Mouse (Mus musculus) kidney, embryonic 14.5 days (tissue): Measurements from ENCODE around the gene Slc39a5. TPM values are rescaled to one million over a fixed set of nuclear protein-coding genes. Genes with fewer than 3 reads are reported as not detected.

ENCODE experiments used
- ATAC-seq: fragments of 200-750 bp; cut with Nextera tagmentation; 2 replicates; pipeline ENCODE4 v1.8.0; 2017; ENCODE audit warnings: moderate number of reproducible peaks, mild to moderate bottlenecking, moderate TSS enrichment, moderate library complexity; ENCODE audit not compliant: low FRiP score, low TSS enrichment
- H3K27ac ChIP-seq: fragments of 300-500 bp; sonication (generic); 2 replicates; pipeline ENCODE4 v1.5.1; 2014; ENCODE audit warnings: low read depth, mild to moderate bottlenecking, low read length, moderate library complexity, mixed read lengths
- H3K27me3 ChIP-seq: fragments of 300-500 bp; sonication (generic); 2 replicates; pipeline ENCODE4 v1.6.1; 2014; ENCODE audit warnings: mild to moderate bottlenecking, low read length; ENCODE audit not compliant: control insufficient read depth, insufficient read depth
- H3K36me3 ChIP-seq: fragments of 300-500 bp; sonication (generic); 2 replicates; pipeline ENCODE4 v1.6.1; 2014; ENCODE audit warnings: low read length, mixed read lengths; ENCODE audit not compliant: control insufficient read depth, insufficient read depth
- H3K4me1 ChIP-seq: fragments of 300-500 bp; sonication (generic); 2 replicates; pipeline ENCODE4 v1.6.1; 2014; ENCODE audit warnings: low read length, mixed read lengths; ENCODE audit not compliant: control insufficient read depth, insufficient read depth
- H3K4me2 ChIP-seq: fragments of 300-500 bp; sonication (generic); replicated peaks from 2 replicates; pipeline ENCODE4 v1.6.1; 2014; ENCODE audit warnings: low read depth, mild to moderate bottlenecking, low read length
- H3K4me3 ChIP-seq: fragments of 300-500 bp; sonication (generic); 2 replicates; pipeline ENCODE4 v1.5.1; 2014; ENCODE audit warnings: mild to moderate bottlenecking, low read length
- H3K9ac ChIP-seq: fragments of 300-500 bp; sonication (generic); 2 replicates; pipeline ENCODE4 v1.6.1; 2014; ENCODE audit warnings: low read depth, mild to moderate bottlenecking, low read length, moderate library complexity
- H3K9me3 ChIP-seq: fragments of 300-500 bp; sonication (generic); 2 replicates; pipeline ENCODE4 v1.6.1; 2016; ENCODE audit warnings: low read length; ENCODE audit not compliant: control insufficient read depth
- WGBS: fragments of 180-500 bp; shearing (Covaris S2); extraction: QIAGEN DNeasy Blood & Tissue Kit; methylation state at CpG from one replicate; pipeline ENCODE4 v1.1.7; 2014; 5-methylcytosine and 5-hydroxymethylcytosine counted together
- polyA plus RNA-seq: library from polyadenylated mRNA; unstranded; fragments of >200 nt; fragmentation: Nextera tagmentation; extraction: Ambion mirVana; gene quantifications from 2 replicates; pipeline ENCODE4 v1.2.1, GENCODE M21; 2014

The Slc39a5 gene
- polyA plus RNA-seq, 1 experiment from 2014 or later = 22.6 TPM

GRCm38 (mm10) chr10:128435873-128436272 lies 34.8 kb upstream of the Slc39a5 start:
- Histone ChIP-seq H3K4me3 (no peak overlapping the region), H3K9me3 (no peaks in the 10 kb centered on the region), H3K27ac (peak overlapping the region; percentile 48; the same call in 1 of the 2 replicates), H3K4me1 (peaks cover 25% of the 10 kb centered on the region), H3K36me3 (peaks cover 64% of the 10 kb centered on the region), H3K4me2 (no peak overlapping the region), H3K9ac (no peak overlapping the region), H3K27me3 (no peaks in the 10 kb centered on the region)
- 61% methylated on average over 5 of the region's 5 CpGs for WGBS
- no peak for ATAC-seq

GRCm38 (mm10) chr10:128435186-128435823 lies 34.3 kb upstream of the Slc39a5 start:
- ATAC-seq = peak; percentile 84
- H3K4me1 ChIP-seq = peaks cover 25% of the 10 kb centered on the region

GRCm38 (mm10) chr10:128434681-128435080 lies 33.7 kb upstream of the Slc39a5 start:
- Histone ChIP-seq H3K4me2 (no peak overlapping the region), H3K9me3 (no peaks in the 10 kb centered on the region), H3K4me3 (no peak overlapping the region), H3K4me1 (peaks cover 22% of the 10 kb centered on the region), H3K36me3 (peaks cover 61% of the 10 kb centered on the region), H3K27me3 (no peaks in the 10 kb centered on the region), H3K9ac (no peak overlapping the region), H3K27ac (peak overlapping the region; percentile 48; the same call in 1 of the 2 replicates)
- 69% methylated on average over 10 of the region's 10 CpGs for WGBS
- ATAC-seq = 0 out of 2 replicates have a peak, but pooled peaks have one; percentile 6

More at GRCm38 (mm10) chr10:128435186-128435823, 34.3 kb upstream of the Slc39a5 start:
- H3K9ac ChIP-seq = no peak overlapping the region
- no peaks in the 10 kb centered on the region for H3K9me3 ChIP-seq
- H3K4me3 ChIP-seq = no peak overlapping the region
- 45% methylated on average over 17 of the region's 17 CpGs for WGBS
- peak overlapping the region; percentile 48; the same call in 1 of the 2 replicates for H3K27ac ChIP-seq
- peaks cover 62% of the 10 kb centered on the region for H3K36me3 ChIP-seq
- no peaks in the 10 kb centered on the region for H3K27me3 ChIP-seq
- H3K4me2 ChIP-seq = no peak overlapping the region

- H3K9ac ChIP-seq = no peak overlapping the region
- no peak for ATAC-seq
- no peaks in the 10 kb centered on the region for H3K9me3 ChIP-seq
- H3K27ac ChIP-seq = no peak overlapping the region
- no peak overlapping the region for H3K4me3 ChIP-seq
- H3K4me1 ChIP-seq = peaks cover 15% of the 10 kb centered on the region
- H3K27me3 ChIP-seq = no peaks in the 10 kb centered on the region
- H3K4me2 ChIP-seq = no peak overlapping the region
- peaks cover 63% of the 10 kb centered on the region for H3K36me3 ChIP-seq
- 71% methylated on average over 2 of the region's 2 CpGs for WGBS
Measured at GRCm38 (mm10) chr10:128433417-128433816, 32.4 kb upstream of the Slc39a5 start.

GRCm38 (mm10) chr10:128429454-128429853 lies 28.4 kb upstream of the Slc39a5 start:
- WGBS = 86% methylated on average over 4 of the region's 4 CpGs
- H3K27me3 ChIP-seq = no peaks in the 10 kb centered on the region
- H3K4me2 ChIP-seq = no peak overlapping the region
- H3K27ac ChIP-seq = no peak overlapping the region
- no peak overlapping the region for H3K9ac ChIP-seq
- H3K4me1 ChIP-seq = peaks cover 6% of the 10 kb centered on the region
- no peaks in the 10 kb centered on the region for H3K9me3 ChIP-seq
- ATAC-seq = no peak
- no peak overlapping the region for H3K4me3 ChIP-seq
- peaks cover 40% of the 10 kb centered on the region for H3K36me3 ChIP-seq

GRCm38 (mm10) chr10:128429052-128429451 lies 28.0 kb upstream of the Slc39a5 start:
- no peak overlapping the region for H3K4me3 ChIP-seq
- no peaks in the 10 kb centered on the region for H3K27me3 ChIP-seq
- no peaks in the 10 kb centered on the region for H3K9me3 ChIP-seq
- WGBS = 80% methylated on average over 5 of the region's 5 CpGs
- peaks cover 43% of the 10 kb centered on the region for H3K36me3 ChIP-seq
- H3K9ac ChIP-seq = no peak overlapping the region
- H3K4me2 ChIP-seq = no peak overlapping the region
- H3K4me1 ChIP-seq = 0 out of 2 replicates have a peak, but pooled peaks cover 3% of the 10 kb centered on the region
- H3K27ac ChIP-seq = no peak overlapping the region
- ATAC-seq = no peak

GRCm38 (mm10) chr10:128425260-128425659 lies 24.2 kb upstream of the Slc39a5 start:
- H3K36me3 ChIP-seq = peaks cover 65% of the 10 kb centered on the region

GRCm38 (mm10) chr10:128424604-128425003 lies 23.6 kb upstream of the Slc39a5 start:
- no peak overlapping the region for H3K9ac ChIP-seq
- H3K4me2 ChIP-seq = no peak overlapping the region
- H3K27ac ChIP-seq = peak overlapping the region; percentile 65; the same call in 1 of the 2 replicates
- no peak overlapping the region for H3K4me3 ChIP-seq
- ATAC-seq = peak; percentile 87
- 9% methylated on average over 7 of the region's 7 CpGs for WGBS
- no peaks in the 10 kb centered on the region for H3K4me1 ChIP-seq
- H3K27me3 ChIP-seq = no peaks in the 10 kb centered on the region
- H3K9me3 ChIP-seq = no peaks in the 10 kb centered on the region
- peaks cover 66% of the 10 kb centered on the region for H3K36me3 ChIP-seq

More at GRCm38 (mm10) chr10:128425260-128425659, 24.2 kb upstream of the Slc39a5 start:
- WGBS = 67% methylated on average over 3 of the region's 3 CpGs
- Histone ChIP-seq H3K27me3 (no peaks in the 10 kb centered on the region), H3K9ac (no peak overlapping the region), H3K4me1 (no peaks in the 10 kb centered on the region), H3K4me2 (no peak overlapping the region), H3K27ac (peak overlapping the region; percentile 65; the same call in 1 of the 2 replicates), H3K9me3 (no peaks in the 10 kb centered on the region), H3K4me3 (no peak overlapping the region)
- ATAC-seq = no peak

- no peaks in the 10 kb centered on the region for H3K4me1 ChIP-seq
- 74% methylated on average over 5 of the region's 5 CpGs for WGBS
- H3K4me2 ChIP-seq = no peak overlapping the region
- H3K36me3 ChIP-seq = peaks cover 69% of the 10 kb centered on the region
- no peak for ATAC-seq
- no peak overlapping the region for H3K9ac ChIP-seq
- no peaks in the 10 kb centered on the region for H3K9me3 ChIP-seq
- no peak overlapping the region for H3K4me3 ChIP-seq
- no peaks in the 10 kb centered on the region for H3K27me3 ChIP-seq
- no peak overlapping the region for H3K27ac ChIP-seq
Measured at GRCm38 (mm10) chr10:128422426-128422825, 21.4 kb upstream of the Slc39a5 start.
